Mouse (Mus musculus): ENCODE results near the gene 1700092M07Rik. TPM values are rescaled to one million over a fixed set of nuclear protein-coding genes. Genes with fewer than 3 reads are reported as not detected.

The 1700092M07Rik gene
- total RNA-seq, 1 experiment from 2014 or later, result 7.2 TPM

- peak; percentile 97 for ATAC-seq (ENCODE audit: extremely low read depth, insufficient number of reproducible peaks, low FRiP score, poor library complexity, severe bottlenecking)
These were observed 4.9 kb upstream of the 1700092M07Rik start, which contains the start of gene Wdr74 for GRCm38 (mm10) chr19:8735389-8736159. Wdr74 (plus strand) TSS chr19:8735827.

DNA sequence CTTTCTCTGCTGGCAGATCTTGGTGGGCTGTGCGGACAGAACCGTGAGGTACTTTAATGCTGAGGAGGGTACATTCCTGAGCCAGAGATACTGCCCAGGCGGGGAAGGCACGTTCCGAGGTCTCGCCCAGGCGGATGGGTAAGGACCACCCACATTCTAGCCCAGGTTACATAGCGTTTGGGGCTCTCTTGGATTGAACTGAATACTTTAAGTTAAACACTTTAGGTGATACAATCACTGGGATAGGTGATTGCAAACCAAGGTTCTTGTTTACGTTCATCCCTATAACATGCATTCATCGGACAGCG, 4.4 kb upstream of the 1700092M07Rik start:
- no peak for ATAC-seq (ENCODE audit: extremely low read depth, insufficient number of reproducible peaks, low FRiP score, poor library complexity, severe bottlenecking)

DNA sequence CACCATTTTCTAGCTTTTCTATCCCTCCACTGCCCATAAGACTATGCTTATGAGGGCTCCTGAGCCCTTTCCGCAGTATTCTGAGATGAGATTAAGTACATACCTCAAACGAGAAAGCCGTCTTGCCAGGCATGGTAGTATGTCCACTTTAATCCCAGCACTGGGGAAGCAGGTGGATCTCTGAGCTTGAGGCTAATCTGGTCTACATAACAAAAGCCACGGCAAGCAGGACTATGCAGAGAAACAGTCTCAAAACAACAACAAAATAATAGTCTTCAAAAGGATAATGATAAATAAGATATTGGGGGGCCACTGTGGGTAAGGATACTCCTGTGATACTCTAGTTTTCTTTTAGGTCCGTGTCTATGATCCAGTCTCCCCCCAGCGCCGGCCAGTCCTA, 1.6 kb upstream of the 1700092M07Rik start:
- ATAC-seq (ENCODE audit: extremely low read depth, insufficient number of reproducible peaks, low FRiP score, poor library complexity, severe bottlenecking), result no peak

GRCm38 (mm10) chr19:8739646-8740045, 872 bp upstream of the 1700092M07Rik start:
- ATAC-seq (ENCODE audit: extremely low read depth, insufficient number of reproducible peaks, low FRiP score, poor library complexity, severe bottlenecking), result no peak

- peak; percentile 93 for ATAC-seq (ENCODE audit: extremely low read depth, insufficient number of reproducible peaks, low FRiP score, poor library complexity, severe bottlenecking)
These were observed 838 bp downstream of the 1700092M07Rik start, which contains the start of gene Stx5a for GRCm38 (mm10) chr19:8741243-8741869. Stx5a (plus strand) TSS chr19:8741413.

- ATAC-seq (ENCODE audit: extremely low read depth, insufficient number of reproducible peaks, low FRiP score, poor library complexity, severe bottlenecking), result no peak
These were observed 1.7 kb downstream of the 1700092M07Rik start for GRCm38 (mm10) chr19:8742176-8742575.

- ATAC-seq (ENCODE audit: extremely low read depth, insufficient number of reproducible peaks, low FRiP score, poor library complexity, severe bottlenecking), result no peak
These were observed 4.9 kb downstream of the 1700092M07Rik start for GRCm38 (mm10) chr19:8745382-8745781.

- no peak for ATAC-seq (ENCODE audit: extremely low read depth, insufficient number of reproducible peaks, low FRiP score, poor library complexity, severe bottlenecking)
These were observed 6.8 kb downstream of the 1700092M07Rik start for GRCm38 (mm10) chr19:8747368-8747767.

GRCm38 (mm10) chr19:8755652-8756051, 15.1 kb downstream of the 1700092M07Rik start:
- ATAC-seq (ENCODE audit: extremely low read depth, insufficient number of reproducible peaks, low FRiP score, poor library complexity, severe bottlenecking), result no peak

DNA sequence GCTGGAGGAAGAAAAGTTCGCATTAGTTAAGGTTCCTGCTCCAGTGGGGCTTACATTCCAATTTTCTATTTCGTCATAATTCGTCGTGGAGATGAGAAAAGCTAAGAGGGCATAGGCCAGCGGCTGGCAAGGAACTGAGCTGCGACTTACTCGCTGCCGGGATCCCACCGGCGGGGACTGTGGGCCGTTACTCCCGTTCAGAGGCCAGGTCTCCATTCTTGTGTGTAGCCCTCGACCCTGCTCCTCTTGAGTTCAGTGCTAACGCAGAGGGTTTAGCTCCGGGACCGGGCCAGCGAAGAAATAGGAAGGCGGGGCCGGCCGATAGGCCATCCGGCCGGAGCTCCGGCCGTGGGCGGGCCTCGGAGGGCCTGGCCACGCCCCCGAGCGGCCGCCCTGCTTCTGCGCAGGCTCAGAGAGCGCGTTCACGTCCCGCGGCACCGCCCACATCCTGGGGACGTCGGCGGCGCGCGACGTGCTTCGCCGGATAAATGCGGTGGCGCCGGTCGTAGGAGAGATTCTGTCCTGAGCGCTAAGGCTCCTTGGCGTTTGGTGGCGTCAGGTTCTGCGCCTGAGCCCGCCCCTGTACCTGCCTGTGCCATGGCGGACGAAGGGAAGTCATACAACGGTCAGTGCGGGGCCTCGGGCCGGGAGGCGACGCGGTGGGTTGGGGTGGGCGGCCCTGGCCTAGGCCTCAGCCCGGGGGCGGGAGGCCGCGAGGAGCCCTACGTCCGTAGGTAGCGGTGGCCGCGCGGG, 16.3 kb downstream of the 1700092M07Rik start, which contains the start of gene Nxf1:
TSS of gene Nxf1 (plus strand) at position 439 of the 753 bp plus-strand sequence.
- ATAC-seq (ENCODE audit: extremely low read depth, insufficient number of reproducible peaks, low FRiP score, poor library complexity, severe bottlenecking), result peak; percentile 92

DNA sequence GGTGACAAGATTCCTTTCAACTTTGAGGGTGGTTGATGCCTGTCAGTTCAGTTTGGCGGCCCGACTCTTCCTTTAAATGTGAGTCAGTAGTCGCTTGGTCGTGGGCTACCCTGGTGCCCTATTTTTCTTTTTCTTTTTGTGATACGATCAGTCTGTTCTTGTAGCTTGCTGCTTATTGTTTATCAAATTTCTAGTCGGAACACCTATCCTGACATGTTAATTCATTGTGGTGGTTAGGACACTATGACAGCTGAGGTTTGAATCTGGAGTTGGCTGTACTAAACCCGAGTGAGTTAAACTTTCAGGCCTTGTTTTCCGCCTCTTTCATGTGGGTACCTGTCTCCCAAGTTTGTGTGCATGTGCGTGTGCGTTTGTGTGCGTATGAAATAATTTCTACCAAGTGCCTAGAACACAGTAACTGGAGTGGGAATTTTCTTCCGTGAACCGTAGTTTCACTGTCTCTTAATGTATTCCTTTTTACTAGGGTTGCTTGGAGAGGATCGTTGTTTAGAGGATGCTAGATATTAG, 17.0 kb downstream of the 1700092M07Rik start:
- no peak for ATAC-seq (ENCODE audit: extremely low read depth, insufficient number of reproducible peaks, low FRiP score, poor library complexity, severe bottlenecking)

GRCm38 (mm10) chr19:8758899-8759298, 18.4 kb downstream of the 1700092M07Rik start:
- no peak for ATAC-seq (ENCODE audit: extremely low read depth, insufficient number of reproducible peaks, low FRiP score, poor library complexity, severe bottlenecking)

- no peak for ATAC-seq (ENCODE audit: extremely low read depth, insufficient number of reproducible peaks, low FRiP score, poor library complexity, severe bottlenecking)
These were observed 20.2 kb downstream of the 1700092M07Rik start for GRCm38 (mm10) chr19:8760757-8761156.

DNA sequence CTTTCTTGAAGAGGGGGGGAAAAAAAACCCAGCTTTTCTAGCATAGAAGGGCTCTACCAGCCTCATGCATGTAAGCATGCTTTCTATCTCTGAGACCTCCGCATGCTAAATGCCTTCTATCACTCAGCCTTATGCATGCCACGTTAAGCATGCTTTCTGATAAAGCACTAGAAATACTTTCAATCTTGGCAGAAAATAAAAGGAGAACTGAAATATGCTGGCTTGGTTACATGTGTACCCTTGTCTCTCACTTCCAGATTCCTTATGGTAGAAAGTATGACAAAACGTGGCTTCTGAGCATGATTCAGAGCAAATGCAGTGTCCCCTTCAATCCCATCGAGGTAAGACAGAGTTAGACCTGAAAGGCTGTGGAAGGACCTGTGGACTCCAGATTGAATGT, 22.8 kb downstream of the 1700092M07Rik start:
- ATAC-seq (ENCODE audit: extremely low read depth, insufficient number of reproducible peaks, low FRiP score, poor library complexity, severe bottlenecking), result no peak

- no peak for ATAC-seq (ENCODE audit: extremely low read depth, insufficient number of reproducible peaks, low FRiP score, poor library complexity, severe bottlenecking)
These were observed 25.0 kb downstream of the 1700092M07Rik start for GRCm38 (mm10) chr19:8765562-8765961.

GRCm38 (mm10) chr19:8770567-8771270, 30.2 kb downstream of the 1700092M07Rik start, which contains the start of gene Tmem223:
Tmem223 (plus strand) TSS chr19:8770996.
- peak; percentile 62 for ATAC-seq (ENCODE audit: extremely low read depth, insufficient number of reproducible peaks, low FRiP score, poor library complexity, severe bottlenecking)

- no peak for ATAC-seq (ENCODE audit: extremely low read depth, insufficient number of reproducible peaks, low FRiP score, poor library complexity, severe bottlenecking)
These were observed 32.5 kb downstream of the 1700092M07Rik start for GRCm38 (mm10) chr19:8772996-8773395.

GRCm38 (mm10) chr19:8773409-8773808, 32.9 kb downstream of the 1700092M07Rik start:
- ATAC-seq (ENCODE audit: extremely low read depth, insufficient number of reproducible peaks, low FRiP score, poor library complexity, severe bottlenecking), result no peak

Data from neutrophil, adult 5-6 weeks (primary cell).